Mouse (Mus musculus): ENCODE data around the gene Tbc1d19.

Gene Tbc1d19

DNA sequence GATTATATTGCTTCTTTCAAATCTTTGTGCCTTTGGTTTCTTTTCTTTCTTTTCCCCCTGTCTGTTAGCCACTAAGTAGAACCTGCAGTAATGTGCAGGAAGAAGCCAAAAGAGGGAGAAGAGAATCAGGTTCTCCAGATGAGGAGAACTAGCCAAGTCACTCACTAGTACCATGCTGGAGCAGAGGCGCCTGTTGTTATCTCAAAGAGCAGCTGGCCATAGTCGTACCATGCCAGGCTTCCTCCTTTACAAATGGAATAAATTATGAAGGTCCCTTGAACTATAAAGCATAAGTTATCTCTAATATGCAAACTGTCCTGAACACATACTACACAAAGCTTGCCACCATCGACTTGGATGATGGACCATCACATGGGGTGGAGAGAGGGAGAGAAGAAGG is 99.8 kb downstream of the Tbc1d19 start:
- no peak for DNase-seq (ENCODE audit: low spot score in 2 of 2)

DNA sequence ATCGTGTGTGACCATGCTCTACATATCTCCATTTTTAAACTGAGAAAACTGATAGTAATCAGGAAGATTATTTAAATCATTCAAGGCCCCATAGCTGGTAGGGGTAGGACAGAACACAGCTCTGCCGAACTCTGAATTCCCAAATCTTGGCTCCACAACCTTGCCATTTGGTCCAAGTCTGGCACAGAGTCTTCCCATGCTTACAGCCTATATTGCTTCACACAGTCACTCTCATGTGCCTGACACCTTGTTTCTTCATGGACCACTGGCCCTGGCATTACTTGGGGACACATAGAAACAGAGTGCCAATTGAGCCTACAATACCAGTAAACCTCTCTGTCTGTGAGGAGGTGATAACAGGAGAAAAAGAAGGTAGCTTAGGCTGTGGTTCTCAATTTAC is 111.0 kb downstream of the Tbc1d19 start:
- no peak for DNase-seq (ENCODE audit: low spot score in 2 of 2)

DNA sequence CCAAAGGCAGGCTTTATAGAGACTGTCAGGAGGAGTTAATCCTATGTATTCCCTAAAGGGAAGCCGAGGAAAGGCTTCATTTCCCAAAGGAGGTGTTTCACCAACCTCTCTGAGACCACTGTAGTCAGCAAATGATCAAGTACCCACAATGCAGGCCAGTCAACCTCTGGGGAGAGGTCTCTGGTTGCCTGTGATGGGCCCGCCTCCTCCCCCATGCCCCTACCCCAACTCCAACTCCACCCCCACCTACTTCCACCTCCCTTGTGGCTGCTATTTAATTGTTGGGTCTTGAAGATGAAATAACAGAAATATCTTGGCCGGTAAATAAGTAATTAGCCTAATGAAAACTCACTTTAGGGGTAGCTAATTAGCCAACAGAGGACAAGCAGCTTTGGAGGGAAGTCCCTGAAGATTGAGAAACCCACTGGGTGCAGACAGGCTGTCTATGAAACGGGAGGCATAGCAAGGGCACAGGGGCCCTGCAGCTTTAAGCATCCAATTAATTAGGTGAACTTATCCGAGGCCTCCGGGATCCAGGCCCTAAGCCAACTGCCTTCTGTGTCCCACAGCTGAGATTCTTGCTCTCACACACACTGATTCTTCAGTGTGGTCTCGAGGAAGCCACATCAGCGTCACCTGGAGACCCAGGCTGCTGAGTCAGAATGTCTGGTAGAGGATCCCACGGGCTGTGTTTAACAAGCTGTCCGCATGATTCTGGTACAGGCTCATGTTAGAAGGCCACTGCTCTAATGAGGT is 112.9 kb downstream of the Tbc1d19 start:
- DNase-seq (ENCODE audit: low spot score in 2 of 2) = peak in 1 of 2 experiments; percentile 43

- DNase-seq (ENCODE audit: low spot score in 2 of 2) = peak in 1 of 2 experiments; percentile 43
These were observed 114.6 kb downstream of the Tbc1d19 start for GRCm38 (mm10) chr5:53924005-53924404.

GRCm38 (mm10) chr5:53926301-53926855 is 117.0 kb downstream of the Tbc1d19 start:
- no peak for DNase-seq (ENCODE audit: low spot score in 2 of 2)

GRCm38 (mm10) chr5:53927886-53928285 is 118.5 kb downstream of the Tbc1d19 start:
- DNase-seq (ENCODE audit: low spot score in 2 of 2) = peak in 1 of 2 experiments; percentile 49

DNA sequence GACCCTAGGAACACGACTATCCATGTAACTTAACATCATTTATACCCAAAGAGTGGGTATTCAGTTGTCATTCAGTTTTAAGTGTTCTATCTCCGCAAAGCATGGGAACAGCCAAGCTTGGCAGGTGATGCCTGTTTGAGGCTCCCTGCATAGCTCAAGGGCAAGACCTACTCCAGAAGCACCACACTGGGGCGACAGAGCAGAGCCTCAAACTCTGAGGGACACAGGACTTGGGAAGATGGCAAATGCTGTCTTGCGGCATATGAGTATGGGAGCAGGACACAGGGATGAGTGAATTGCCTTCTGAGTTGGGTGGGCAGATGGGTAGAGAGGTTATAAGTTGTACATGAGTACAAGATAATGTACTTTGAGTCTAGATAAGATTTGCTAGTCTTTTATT is 119.1 kb downstream of the Tbc1d19 start:
- DNase-seq (ENCODE audit: low spot score in 2 of 2) = no peak

- DNase-seq (ENCODE audit: low spot score in 2 of 2) = no peak
These were observed 119.8 kb downstream of the Tbc1d19 start for GRCm38 (mm10) chr5:53929205-53929614.

- no peak for DNase-seq (ENCODE audit: low spot score in 2 of 2)
These were observed 120.4 kb downstream of the Tbc1d19 start for GRCm38 (mm10) chr5:53929814-53930213.

GRCm38 (mm10) chr5:53931011-53931410 is 121.6 kb downstream of the Tbc1d19 start:
- no peak for DNase-seq (ENCODE audit: low spot score in 2 of 2)

- DNase-seq (ENCODE audit: low spot score in 2 of 2) = peak in 1 of 2 experiments; percentile 51
These were observed 124.2 kb downstream of the Tbc1d19 start for GRCm38 (mm10) chr5:53933628-53934027.

- DNase-seq (ENCODE audit: low spot score in 2 of 2) = no peak
These were observed 124.6 kb downstream of the Tbc1d19 start for GRCm38 (mm10) chr5:53934040-53934439.

DNA sequence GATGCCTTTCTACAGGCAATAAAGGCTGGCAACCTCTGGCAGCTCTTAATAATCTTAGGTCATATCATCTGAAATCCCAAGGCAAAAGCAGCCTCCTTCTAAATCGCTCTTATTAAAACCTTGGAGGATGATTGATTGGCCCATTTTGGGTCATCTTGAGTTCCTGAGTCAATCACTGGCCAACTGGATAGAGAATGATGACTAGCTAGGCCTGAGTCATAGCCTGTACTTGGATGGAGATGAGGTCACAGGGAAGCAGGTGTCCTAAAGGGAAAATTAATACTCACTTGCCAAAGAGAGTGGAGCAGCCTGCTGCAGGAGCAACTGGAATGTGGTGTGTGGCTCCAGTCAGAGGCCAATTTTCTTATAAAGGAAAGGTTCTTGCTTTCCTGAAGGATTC is 125.4 kb downstream of the Tbc1d19 start:
- DNase-seq (ENCODE audit: low spot score in 2 of 2) = no peak

GRCm38 (mm10) chr5:53937187-53937586 is 127.8 kb downstream of the Tbc1d19 start:
- DNase-seq (ENCODE audit: low spot score in 2 of 2) = no peak

- no peak for DNase-seq (ENCODE audit: low spot score in 2 of 2)
These were observed 129.6 kb downstream of the Tbc1d19 start for GRCm38 (mm10) chr5:53939026-53939425.

DNA sequence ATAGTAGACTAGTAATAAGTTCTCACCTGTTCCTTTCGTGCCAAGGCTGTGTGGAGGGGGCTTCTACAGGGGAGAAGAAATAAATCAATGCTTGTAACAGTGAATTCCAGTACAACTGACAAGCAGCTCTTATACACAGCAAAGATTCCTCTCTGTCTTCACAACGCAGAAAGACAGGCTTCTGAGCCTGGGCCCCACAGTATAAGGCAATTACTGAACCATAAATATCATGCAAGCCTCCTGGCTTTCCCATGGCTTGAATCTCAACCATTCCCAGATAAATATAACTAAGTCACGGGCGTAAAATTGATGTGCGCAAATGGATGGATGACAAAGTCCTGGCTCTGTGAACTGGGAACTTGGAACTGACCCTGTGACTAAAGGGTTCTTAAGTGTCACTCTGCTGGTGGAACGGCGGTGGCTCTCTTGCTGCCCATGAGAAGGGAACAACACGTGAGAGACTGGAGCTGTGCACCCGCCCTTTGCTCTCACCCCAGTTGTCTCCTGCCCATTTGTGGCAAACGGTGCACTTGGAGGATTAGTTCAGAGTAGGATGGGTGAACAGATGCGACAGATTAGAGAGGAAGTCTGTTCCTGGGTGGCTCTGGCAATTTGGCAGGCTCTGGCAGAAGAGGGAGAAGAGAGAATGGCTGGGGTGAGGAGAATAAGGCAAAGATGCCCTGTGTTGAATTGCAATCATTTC is 132.1 kb downstream of the Tbc1d19 start:
- no peak for DNase-seq (ENCODE audit: low spot score in 2 of 2)

- no peak for DNase-seq (ENCODE audit: low spot score in 2 of 2)
These were observed 132.9 kb downstream of the Tbc1d19 start for GRCm38 (mm10) chr5:53942332-53942731.

DNA sequence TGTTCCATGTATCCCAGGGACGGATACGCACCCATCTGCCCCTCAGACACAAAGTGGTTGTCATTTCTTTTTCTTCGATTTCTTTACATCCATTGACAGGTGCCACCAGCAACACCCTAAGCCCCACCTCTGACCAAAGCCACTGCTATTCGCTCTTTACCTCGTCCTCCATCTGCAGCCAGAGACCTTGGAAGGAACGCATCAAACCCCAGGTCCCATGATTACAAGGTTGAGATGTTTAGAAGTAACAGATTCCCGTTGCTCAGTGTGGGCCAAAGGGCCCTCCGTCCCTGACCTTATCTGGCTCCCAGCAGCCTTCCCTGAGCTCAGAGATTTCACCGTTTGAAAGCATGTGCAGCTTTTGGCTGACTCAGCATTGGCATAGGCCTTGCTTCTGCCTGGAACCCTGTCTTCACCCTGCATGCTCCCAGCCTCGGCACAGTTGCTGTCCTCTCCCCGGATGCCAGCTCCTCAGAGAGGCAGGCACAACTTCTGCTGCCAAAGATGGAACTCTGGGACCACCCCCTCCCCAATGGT is 134.0 kb downstream of the Tbc1d19 start:
- DNase-seq (ENCODE audit: low spot score in 2 of 2) = no peak

DNA sequence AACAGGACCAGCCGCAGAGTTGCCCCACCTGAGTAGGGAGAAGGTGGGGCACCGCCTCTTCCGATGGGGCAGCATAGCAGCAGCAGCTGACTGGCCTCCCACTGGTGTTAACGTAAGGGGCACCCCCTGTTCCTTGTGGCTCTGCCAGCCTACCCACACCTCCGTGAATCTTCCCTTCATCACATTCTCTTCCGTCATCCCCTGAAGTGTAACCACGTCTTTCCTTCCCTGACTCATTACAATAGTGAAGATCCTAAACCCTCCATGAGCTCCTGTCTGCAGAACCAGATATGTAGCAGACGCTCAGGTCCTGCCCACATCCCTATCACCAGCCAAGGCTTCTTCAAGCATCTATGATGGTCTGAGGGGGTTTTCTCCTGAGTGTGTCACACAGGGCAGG is 137.3 kb downstream of the Tbc1d19 start:
- no peak for DNase-seq (ENCODE audit: low spot score in 2 of 2)

GRCm38 (mm10) chr5:53947549-53948183 is 138.3 kb downstream of the Tbc1d19 start:
- no peak for DNase-seq (ENCODE audit: low spot score in 2 of 2)

DNA sequence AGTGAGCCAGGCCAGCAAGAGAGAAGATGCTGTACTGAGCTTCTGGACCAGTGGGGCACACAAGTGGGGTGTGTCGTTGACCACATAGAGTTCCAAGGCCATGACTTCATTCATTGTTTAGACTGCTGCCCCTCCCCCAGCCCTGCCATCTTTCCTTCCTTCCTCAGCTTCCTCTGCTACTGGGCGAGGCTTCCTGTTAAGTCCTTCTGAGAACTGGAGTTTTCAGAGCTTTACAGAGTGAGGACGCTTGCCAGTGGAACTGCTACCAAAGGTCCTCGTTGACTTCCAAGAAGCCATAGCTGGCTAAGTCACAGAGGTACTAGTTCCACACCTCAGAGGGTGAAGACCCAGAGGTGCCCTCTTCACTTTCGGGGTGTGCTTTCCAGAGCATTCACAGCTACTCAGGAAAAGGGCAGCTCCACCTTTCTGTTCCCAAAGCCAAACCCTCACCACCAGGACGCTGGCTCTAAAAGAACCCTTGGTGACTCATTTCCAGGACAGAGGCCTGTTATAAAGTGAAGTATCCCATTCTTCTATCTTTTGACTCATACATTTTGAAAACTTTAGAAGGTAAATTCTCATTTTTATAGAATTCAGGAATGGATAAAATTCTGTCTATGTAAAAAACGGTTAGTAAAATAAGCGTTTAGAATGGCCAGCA is 139.3 kb downstream of the Tbc1d19 start:
- no peak for DNase-seq (ENCODE audit: low spot score in 2 of 2)

DNA sequence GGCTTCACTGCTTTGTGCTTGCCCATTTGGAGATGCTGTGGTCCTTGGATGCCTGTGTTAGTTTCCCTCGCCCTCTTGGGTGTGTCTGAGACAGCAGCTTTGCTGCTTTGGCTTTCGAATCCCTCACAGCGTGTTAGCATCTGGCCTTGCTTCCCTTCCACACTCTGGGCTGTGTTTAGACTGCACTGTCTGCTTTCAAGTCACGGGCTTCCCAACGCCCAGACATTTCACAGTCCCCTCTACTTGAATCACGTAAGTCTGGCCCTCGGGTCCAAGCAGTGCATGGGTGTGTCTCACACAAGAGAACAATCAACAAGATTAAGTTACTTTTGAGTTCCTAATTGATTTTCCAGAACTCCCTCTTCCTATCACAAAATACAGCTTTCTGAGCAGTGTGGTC is 140.8 kb downstream of the Tbc1d19 start:
- no peak for DNase-seq (ENCODE audit: low spot score in 2 of 2)
